Mouse (Mus musculus): ENCODE measurements around the gene Olfr1031. TPM values are rescaled to one million over a fixed set of nuclear protein-coding genes. Genes with fewer than 3 reads are reported as not detected.
A peak's percentile ranks its signal among the peaks of the same experiment; 100 is the strongest.
"Not testable (repeated sequence)": the region's sequence is repeated elsewhere in the genome, so short reads cannot be mapped to it uniquely, and the experiment has no call there.

Olfr1031 gene
- polyA plus RNA-seq (2016; fragmentation: Nextera tagmentation; extraction: Ambion mirVana): not detected in 2 replicates

GRCm38 (mm10) chr2:85990004-85990403 lies at the start of gene Olfr1031:
TSS of gene Olfr1031 (plus strand) at chr2:85990304.
- no peaks in the 10 kb centered on the region for H3K4me1 ChIP-seq
- H3K36me3 ChIP-seq: no peaks in the 10 kb centered on the region
- WGBS: 58% methylated on average over 3 of the region's 3 CpGs
- DNase-seq (ENCODE audit: low spot score): no peak
- H3K27me3 ChIP-seq (ENCODE audit: insufficient read depth, poor library complexity, severe bottlenecking): no peaks in the 10 kb centered on the region
- no peak within 1 kb of the TSS for H3K27ac ChIP-seq
- no peaks in the 10 kb centered on the region for H3K9me3 ChIP-seq
- no peak within 1 kb of the TSS for H3K4me3 ChIP-seq

GRCm38 (mm10) chr2:85950137-85950536 lies 40.0 kb upstream of the Olfr1031 start, which contains the start of gene Olfr1028:
TSS of gene Olfr1028 (plus strand) at chr2:85950437.
- H3K27ac ChIP-seq: no peak within 1 kb of the TSS
- H3K4me1 ChIP-seq: no peaks in the 10 kb centered on the region
- WGBS: 82% methylated on average over 1 of the region's 1 CpGs
- no peaks in the 10 kb centered on the region for H3K36me3 ChIP-seq
- no peak for DNase-seq (ENCODE audit: low spot score)
- no peak within 1 kb of the TSS for H3K4me3 ChIP-seq
- no peaks in the 10 kb centered on the region for H3K27me3 ChIP-seq (ENCODE audit: insufficient read depth, poor library complexity, severe bottlenecking)
- no peaks in the 10 kb centered on the region for H3K9me3 ChIP-seq

DNA sequence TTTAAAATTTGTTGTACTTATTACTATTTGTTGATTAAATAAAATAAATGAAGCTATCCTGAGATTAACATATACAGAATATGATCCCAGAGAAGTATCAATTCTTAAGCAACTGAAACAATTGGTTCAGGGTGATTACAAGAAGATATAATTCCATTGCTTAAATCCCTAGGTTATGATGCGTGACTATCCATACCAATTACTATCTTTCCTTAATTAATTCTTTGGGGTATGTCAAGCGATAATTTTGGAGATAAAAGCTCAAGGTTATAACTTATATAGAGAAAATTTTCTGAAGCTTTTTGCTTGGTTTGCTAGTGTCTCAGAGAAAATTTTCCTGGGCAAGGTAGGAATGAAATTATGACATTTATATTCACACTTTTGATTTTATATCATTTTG lies 16.5 kb upstream of the Olfr1031 start, which contains the start of gene Olfr1029:
Olfr1029 (plus strand) TSS at position 301 of the 400 bp plus-strand sequence.
- no peak for DNase-seq (ENCODE audit: low spot score)

DNA sequence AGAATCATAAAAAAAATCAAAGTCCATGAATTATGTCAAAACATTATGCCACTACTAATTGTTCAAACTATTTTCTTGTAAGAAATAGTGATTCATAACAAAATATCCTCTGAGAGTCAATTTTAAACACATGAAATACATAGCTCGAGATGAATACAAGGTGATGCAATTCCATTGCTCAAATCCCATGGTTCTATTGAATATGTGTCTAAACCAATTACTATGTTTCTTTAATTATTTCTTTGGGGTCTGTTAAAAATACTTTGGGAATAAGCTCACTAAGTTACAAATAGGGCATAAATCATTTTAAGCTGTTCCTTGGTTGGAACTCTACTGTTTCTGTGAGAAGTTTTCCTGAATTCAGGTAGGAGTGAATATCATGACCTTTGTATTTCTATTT lies 11.1 kb upstream of the Olfr1031 start, which contains the start of gene Olfr1030:
Olfr1030 (plus strand) TSS at position 301 of the 400 bp plus-strand sequence.
- H3K36me3 ChIP-seq: no peaks in the 10 kb centered on the region
- 67% methylated on average over 1 of the region's 1 CpGs for WGBS
- no peaks in the 10 kb centered on the region for H3K9me3 ChIP-seq

More for the DNA sequence above, 16.5 kb upstream of the Olfr1031 start, which contains the start of gene Olfr1029:
- 73% methylated on average over 2 of the region's 2 CpGs for WGBS
- Histone ChIP-seq H3K27me3 (ENCODE audit: insufficient read depth, poor library complexity, severe bottlenecking) (no peaks in the 10 kb centered on the region), H3K4me3 (no peak within 1 kb of the TSS), H3K4me1 (no peaks in the 10 kb centered on the region), H3K9me3 (no peaks in the 10 kb centered on the region), H3K36me3 (no peaks in the 10 kb centered on the region), H3K27ac (no peak within 1 kb of the TSS)

DNA sequence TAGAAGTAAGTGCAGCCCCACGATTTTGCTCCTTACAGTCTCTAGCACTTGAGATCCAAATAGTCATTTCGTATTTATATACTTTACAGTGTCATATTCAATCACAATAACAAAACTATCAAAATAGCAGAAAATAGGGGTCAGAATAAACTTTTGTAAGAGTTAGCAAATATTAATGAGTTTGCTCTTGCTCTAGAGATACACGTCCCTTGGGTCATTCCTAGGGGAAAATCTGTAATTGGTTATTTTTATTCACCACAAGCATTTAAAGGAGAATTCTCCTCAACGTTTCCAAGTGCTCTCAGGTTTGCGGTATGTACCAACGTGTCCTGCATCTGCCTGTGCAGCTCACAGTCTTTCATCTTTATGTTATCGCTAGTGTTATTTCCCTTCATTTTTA lies 15.1 kb downstream of the Olfr1031 start, which contains the start of gene Olfr1032:
Olfr1032 (plus strand) TSS at position 301 of the 400 bp plus-strand sequence.
- Histone ChIP-seq H3K4me1 (no peaks in the 10 kb centered on the region), H3K27ac (no peak within 1 kb of the TSS), H3K36me3 (no peaks in the 10 kb centered on the region), H3K4me3 (no peak within 1 kb of the TSS), H3K9me3 (no peaks in the 10 kb centered on the region), H3K27me3 (ENCODE audit: insufficient read depth, poor library complexity, severe bottlenecking) (no peaks in the 10 kb centered on the region)
- no peak for DNase-seq (ENCODE audit: low spot score)
- 83% methylated on average over 7 of the region's 7 CpGs for WGBS

More for the DNA sequence above, 11.1 kb upstream of the Olfr1031 start, which contains the start of gene Olfr1030:
- Histone ChIP-seq H3K27me3 (ENCODE audit: insufficient read depth, poor library complexity, severe bottlenecking) (no peaks in the 10 kb centered on the region), H3K4me3 (no peak within 1 kb of the TSS), H3K27ac (no peak within 1 kb of the TSS), H3K4me1 (no peaks in the 10 kb centered on the region)
- DNase-seq (ENCODE audit: low spot score): no peak

DNA sequence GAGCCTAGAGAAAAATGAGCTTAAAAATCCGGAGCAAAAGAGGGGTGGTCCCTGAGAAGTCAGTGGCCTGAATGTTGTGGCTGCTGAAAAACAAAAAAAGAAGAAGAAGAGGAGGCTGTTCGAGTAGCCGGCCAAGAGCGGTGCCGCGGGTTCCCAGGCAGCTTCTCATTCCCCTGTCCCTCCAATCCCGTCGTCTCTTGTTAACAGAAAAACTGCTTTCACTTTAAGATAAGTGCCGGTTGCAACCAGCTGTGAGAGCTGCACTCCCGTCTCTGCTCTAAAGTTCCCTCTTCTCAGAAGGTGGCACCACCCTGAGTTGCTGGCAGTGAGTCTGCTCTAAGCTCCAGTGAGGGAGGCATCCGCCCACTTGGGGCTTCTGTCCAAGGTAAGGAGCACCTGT lies 30.3 kb downstream of the Olfr1031 start, which contains the start of gene Olfr1033:
Olfr1033 (plus strand) TSS at position 228 of the 400 bp plus-strand sequence.
- not testable (repeated sequence) for H3K27ac ChIP-seq; DNase-seq (ENCODE audit: low spot score); H3K36me3 ChIP-seq; H3K9me3 ChIP-seq; H3K27me3 ChIP-seq (ENCODE audit: insufficient read depth, poor library complexity, severe bottlenecking); H3K4me1 ChIP-seq
- WGBS: 1% methylated on average over 11 of the region's 11 CpGs
- peak within 1 kb of the TSS; percentile 49 for H3K4me3 ChIP-seq

DNA sequence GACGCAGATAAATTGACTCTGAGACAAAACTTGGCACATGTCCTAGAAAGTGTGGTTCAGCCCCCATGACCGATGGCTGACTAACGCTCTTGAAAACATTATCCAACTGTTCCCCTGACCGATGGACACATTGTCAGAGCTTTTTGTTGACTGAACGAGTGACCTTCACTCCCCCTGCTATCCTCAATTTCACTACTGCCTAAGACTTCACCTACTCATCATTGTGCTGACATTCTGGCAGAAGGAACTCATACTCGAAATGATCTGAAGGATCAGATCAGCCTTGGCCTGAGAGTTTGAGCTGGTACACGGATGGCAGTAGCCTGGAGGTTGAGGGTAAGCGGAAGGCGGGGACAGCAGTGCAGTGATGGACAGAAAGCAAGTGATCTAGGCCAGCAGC lies 31.4 kb downstream of the Olfr1031 start:
- H3K9me3 ChIP-seq; H3K36me3 ChIP-seq; H3K4me3 ChIP-seq; DNase-seq (ENCODE audit: low spot score); H3K27me3 ChIP-seq (ENCODE audit: insufficient read depth, poor library complexity, severe bottlenecking); H3K4me1 ChIP-seq; H3K27ac ChIP-seq: not testable (repeated sequence)
- WGBS: 63% methylated on average over 7 of the region's 9 CpGs

Other genes starting within 250 kb of the Olfr1031 start
- not detected in 2 replicates for gene Olfr1012, start 227.5 kb upstream of the Olfr1031 start, polyA plus RNA-seq (2016; fragmentation: Nextera tagmentation; extraction: Ambion mirVana)
- gene Olfr1013, start 223.2 kb upstream of the Olfr1031 start, polyA plus RNA-seq (2016; fragmentation: Nextera tagmentation; extraction: Ambion mirVana): not detected in 2 replicates
- gene Olfr1014, start 217.6 kb upstream of the Olfr1031 start, polyA plus RNA-seq (2016; fragmentation: Nextera tagmentation; extraction: Ambion mirVana): not detected in 2 replicates
- not detected in 2 replicates for gene Olfr1015, start 208.3 kb upstream of the Olfr1031 start, polyA plus RNA-seq (2016; fragmentation: Nextera tagmentation; extraction: Ambion mirVana)
- not detected in 2 replicates for gene Olfr1016, start 187.8 kb upstream of the Olfr1031 start, polyA plus RNA-seq (2016; fragmentation: Nextera tagmentation; extraction: Ambion mirVana)
- gene Olfr1018, start 171.8 kb upstream of the Olfr1031 start, polyA plus RNA-seq (2016; fragmentation: Nextera tagmentation; extraction: Ambion mirVana): not detected in 2 replicates
- not detected in 2 replicates for gene Olfr1019, start 144.8 kb upstream of the Olfr1031 start, polyA plus RNA-seq (2016; fragmentation: Nextera tagmentation; extraction: Ambion mirVana)
- gene Olfr1020, start 143.3 kb upstream of the Olfr1031 start, polyA plus RNA-seq (2016; fragmentation: Nextera tagmentation; extraction: Ambion mirVana): not detected in 2 replicates
- gene Olfr1022, start 121.7 kb upstream of the Olfr1031 start, polyA plus RNA-seq (2016; fragmentation: Nextera tagmentation; extraction: Ambion mirVana): not detected in 2 replicates
- not detected in 2 replicates for gene Olfr1023, start 104.7 kb upstream of the Olfr1031 start, polyA plus RNA-seq (2016; fragmentation: Nextera tagmentation; extraction: Ambion mirVana)
- not detected in 2 replicates for gene Olfr1024, start 85.3 kb upstream of the Olfr1031 start, polyA plus RNA-seq (2016; fragmentation: Nextera tagmentation; extraction: Ambion mirVana)
- gene Olfr1025-ps1, start 75.1 kb upstream of the Olfr1031 start, polyA plus RNA-seq (2016; fragmentation: Nextera tagmentation; extraction: Ambion mirVana): not detected in 2 replicates
- gene Olfr1026, start 68.7 kb upstream of the Olfr1031 start, polyA plus RNA-seq (2016; fragmentation: Nextera tagmentation; extraction: Ambion mirVana): not detected in 2 replicates
- gene Olfr1028, start 39.9 kb upstream of the Olfr1031 start, polyA plus RNA-seq (2016; fragmentation: Nextera tagmentation; extraction: Ambion mirVana): not detected in 2 replicates
- gene Olfr1029, start 16.4 kb upstream of the Olfr1031 start, polyA plus RNA-seq (2016; fragmentation: Nextera tagmentation; extraction: Ambion mirVana): not detected in 2 replicates
- gene Olfr1030, start 11.0 kb upstream of the Olfr1031 start, polyA plus RNA-seq (2016; fragmentation: Nextera tagmentation; extraction: Ambion mirVana): not detected in 2 replicates
- gene Olfr1032, start 15.2 kb downstream of the Olfr1031 start, polyA plus RNA-seq (2016; fragmentation: Nextera tagmentation; extraction: Ambion mirVana): not detected in 2 replicates
- 0.21 TPM in 1 of 2 replicates, not detected in the other for gene Olfr1033, start 30.3 kb downstream of the Olfr1031 start, polyA plus RNA-seq (2016; fragmentation: Nextera tagmentation; extraction: Ambion mirVana)
- gene Olfr1034, start 55.6 kb downstream of the Olfr1031 start, polyA plus RNA-seq (2016; fragmentation: Nextera tagmentation; extraction: Ambion mirVana): not detected in 2 replicates
- not detected in 2 replicates for gene Olfr1036, start 83.7 kb downstream of the Olfr1031 start, polyA plus RNA-seq (2016; fragmentation: Nextera tagmentation; extraction: Ambion mirVana)
- not detected in 2 replicates for gene Olfr1037, start 97.1 kb downstream of the Olfr1031 start, polyA plus RNA-seq (2016; fragmentation: Nextera tagmentation; extraction: Ambion mirVana)
- not detected in 2 replicates for gene Olfr1039, start 145.6 kb downstream of the Olfr1031 start, polyA plus RNA-seq (2016; fragmentation: Nextera tagmentation; extraction: Ambion mirVana)
- gene Olfr1040, start 156.4 kb downstream of the Olfr1031 start, polyA plus RNA-seq (2016; fragmentation: Nextera tagmentation; extraction: Ambion mirVana): not detected in 2 replicates
- gene Olfr1042, start 171.5 kb downstream of the Olfr1031 start, polyA plus RNA-seq (2016; fragmentation: Nextera tagmentation; extraction: Ambion mirVana): not detected in 2 replicates
- not detected in 2 replicates for gene Olfr1043, start 177.2 kb downstream of the Olfr1031 start, polyA plus RNA-seq (2016; fragmentation: Nextera tagmentation; extraction: Ambion mirVana)
- not detected in 2 replicates for gene Olfr1044, start 187.5 kb downstream of the Olfr1031 start, polyA plus RNA-seq (2016; fragmentation: Nextera tagmentation; extraction: Ambion mirVana)
- not detected in 2 replicates for gene Olfr52, start 195.4 kb downstream of the Olfr1031 start, polyA plus RNA-seq (2016; fragmentation: Nextera tagmentation; extraction: Ambion mirVana)
- gene Olfr1045, start 212.7 kb downstream of the Olfr1031 start, polyA plus RNA-seq (2016; fragmentation: Nextera tagmentation; extraction: Ambion mirVana): not detected in 2 replicates
- not detected in 2 replicates for gene Olfr1046, start 229.0 kb downstream of the Olfr1031 start, polyA plus RNA-seq (2016; fragmentation: Nextera tagmentation; extraction: Ambion mirVana)
- gene Olfr1047, start 241.1 kb downstream of the Olfr1031 start, polyA plus RNA-seq (2016; fragmentation: Nextera tagmentation; extraction: Ambion mirVana): not detected in 2 replicates
- gene Olfr1048, start 250.0 kb downstream of the Olfr1031 start, polyA plus RNA-seq (2016; fragmentation: Nextera tagmentation; extraction: Ambion mirVana): not detected in 2 replicates

Measured in heart, embryonic 10.5 days (tissue).